Mouse (Mus musculus): ENCODE measurements at regions not wholly inside any gene's neighbourhood (a gene's known extent, or its start where the extent isn't known, plus 50 kb on each side); places are given as distances from the start of the nearest gene placed in this dataset.
"Not testable (repeated sequence)": the region's sequence is repeated elsewhere in the genome, so short reads cannot be mapped to it uniquely, and the experiment has no call there.

DNA sequence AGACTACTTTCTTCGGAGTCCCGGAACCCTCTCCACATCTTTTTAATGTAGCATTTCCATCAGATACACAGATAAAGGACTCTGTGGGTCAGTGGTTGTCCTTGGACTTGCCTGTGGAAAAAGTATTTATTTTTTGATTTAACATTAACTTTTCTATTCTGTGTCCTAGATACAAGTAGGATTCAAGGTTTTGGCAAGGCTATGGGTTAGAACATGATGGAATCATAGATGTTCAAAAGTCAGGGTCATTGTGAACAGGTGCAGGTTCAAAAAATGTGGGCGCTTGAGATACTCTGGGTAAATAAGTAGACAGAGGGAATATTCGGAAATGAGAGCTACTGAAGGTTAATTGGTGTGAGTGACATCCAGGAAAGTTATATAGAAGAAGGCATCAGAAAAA is 347.7 kb downstream of the Cypt12 start:
- no peak for DNase-seq (ENCODE audit: low read depth, low spot score)

DNA sequence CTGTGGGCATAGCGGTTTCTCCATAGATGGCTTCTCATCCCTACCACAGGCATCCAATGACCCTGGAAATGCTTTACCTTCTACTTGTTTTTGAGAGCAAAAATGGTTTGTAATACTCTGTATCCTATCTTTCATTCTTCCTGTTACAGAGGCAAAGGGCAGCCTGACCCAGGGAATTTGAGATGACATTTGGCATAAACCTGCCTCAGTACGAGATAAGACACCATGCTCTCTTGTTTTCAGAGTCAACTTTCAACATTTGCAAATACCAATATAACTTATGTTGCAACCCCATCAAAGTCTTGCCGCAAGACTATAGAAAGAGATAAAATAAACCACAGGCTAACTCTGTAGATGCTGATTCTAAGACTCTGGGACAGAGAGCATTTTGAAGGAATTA is 350.5 kb downstream of the Cypt12 start:
- DNase-seq (ENCODE audit: low read depth, low spot score) = no peak

DNA sequence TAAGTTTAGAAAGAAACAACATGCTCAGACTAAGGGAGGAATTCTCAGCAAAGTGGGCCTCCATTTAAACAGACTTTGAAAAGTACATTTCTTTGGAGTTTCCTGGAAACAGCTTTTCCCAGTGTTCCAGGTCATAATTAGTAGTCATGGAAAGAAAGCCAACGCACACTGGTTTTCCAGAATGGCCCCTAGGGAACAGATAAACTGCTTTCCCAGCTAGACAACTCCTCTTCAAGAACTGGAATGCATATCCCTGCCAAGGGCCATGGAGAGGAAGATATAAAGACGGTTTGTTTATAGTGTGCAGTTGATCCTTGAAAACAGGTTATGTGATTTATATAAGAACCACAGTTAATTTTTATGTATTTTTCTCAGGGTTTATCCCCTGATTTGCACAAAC is 351.3 kb downstream of the Cypt12 start:
- DNase-seq (ENCODE audit: low read depth, low spot score) = no peak

DNA sequence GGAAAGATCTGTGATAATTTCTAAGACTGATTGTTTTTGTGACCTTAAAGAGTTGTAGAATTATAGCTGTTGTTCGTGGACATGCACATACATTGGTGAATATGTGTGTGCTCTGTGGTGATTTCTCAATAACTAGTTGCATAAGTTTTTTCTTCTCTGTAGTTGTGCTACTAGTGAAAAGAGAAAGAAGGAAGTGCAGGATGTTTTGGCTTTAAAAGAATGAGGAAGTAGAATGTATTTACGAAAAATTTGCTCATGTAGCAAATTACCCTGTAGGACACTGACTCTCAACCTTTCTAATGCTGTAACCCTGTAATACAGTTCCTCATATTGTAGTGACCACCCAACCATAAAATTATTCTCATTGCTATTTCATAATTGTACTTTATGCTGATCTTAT is 371.2 kb downstream of the Cypt12 start:
- no peak for DNase-seq (ENCODE audit: low read depth, low spot score)

DNA sequence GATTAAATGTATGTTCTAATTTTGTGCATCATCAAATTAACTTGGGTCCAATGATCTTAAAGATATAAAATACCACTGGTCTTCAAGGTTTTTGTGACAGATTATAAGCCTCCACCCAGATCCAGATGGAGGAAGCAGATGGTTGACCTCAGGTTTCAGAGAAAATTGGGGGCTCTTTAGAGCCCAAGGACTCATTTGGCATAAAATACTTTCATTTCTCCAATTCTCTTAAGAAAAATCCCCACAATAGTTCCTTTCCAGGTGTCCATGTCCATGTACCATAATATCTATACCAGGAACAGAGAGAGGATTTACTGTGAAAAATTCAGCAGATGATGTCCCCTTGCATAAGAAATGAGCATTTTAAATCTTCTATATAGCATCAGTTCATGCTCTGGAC is 385.0 kb downstream of the Cypt12 start:
- no peak for DNase-seq (ENCODE audit: low read depth, low spot score)

DNA sequence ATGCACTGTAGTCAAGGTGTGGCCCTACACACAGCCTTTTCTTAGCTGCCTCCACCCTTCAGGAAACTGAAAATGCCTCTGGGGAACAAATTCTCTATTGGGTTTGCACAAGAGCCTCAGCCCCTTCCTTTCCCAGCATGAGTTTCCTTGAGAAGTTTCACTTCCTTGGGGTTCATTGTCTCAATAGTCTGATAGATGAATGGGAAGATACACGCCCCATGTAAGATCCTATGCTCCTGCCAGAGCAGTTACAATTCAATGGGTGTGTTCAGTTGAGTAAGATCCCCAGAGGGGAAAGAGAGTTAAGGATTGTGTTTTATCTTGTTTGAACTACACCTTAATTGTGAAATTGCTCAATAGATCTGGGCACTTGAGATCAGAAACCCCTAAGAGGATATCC is 391.0 kb downstream of the Cypt12 start:
- DNase-seq (ENCODE audit: low read depth, low spot score) = no peak

DNA sequence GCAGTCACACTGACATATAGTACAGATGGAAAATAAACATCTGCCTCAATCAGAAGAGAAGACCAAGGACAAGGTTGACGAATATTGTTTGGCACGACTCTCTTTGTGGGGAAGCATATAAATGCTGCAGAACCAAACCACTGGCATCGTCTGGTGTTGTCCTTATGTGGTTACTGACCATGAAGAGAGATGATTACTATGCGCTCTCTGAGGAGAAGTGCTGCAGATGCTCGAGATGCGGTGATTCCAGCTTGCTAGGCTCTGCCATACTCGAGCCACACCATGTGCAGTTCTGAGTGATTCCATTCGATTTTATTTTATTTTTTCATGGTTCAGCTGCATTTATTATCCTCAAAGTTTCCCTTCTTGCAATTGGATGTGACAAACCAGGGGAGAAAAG is 393.5 kb downstream of the Cypt12 start:
- DNase-seq (ENCODE audit: low read depth, low spot score) = no peak

DNA sequence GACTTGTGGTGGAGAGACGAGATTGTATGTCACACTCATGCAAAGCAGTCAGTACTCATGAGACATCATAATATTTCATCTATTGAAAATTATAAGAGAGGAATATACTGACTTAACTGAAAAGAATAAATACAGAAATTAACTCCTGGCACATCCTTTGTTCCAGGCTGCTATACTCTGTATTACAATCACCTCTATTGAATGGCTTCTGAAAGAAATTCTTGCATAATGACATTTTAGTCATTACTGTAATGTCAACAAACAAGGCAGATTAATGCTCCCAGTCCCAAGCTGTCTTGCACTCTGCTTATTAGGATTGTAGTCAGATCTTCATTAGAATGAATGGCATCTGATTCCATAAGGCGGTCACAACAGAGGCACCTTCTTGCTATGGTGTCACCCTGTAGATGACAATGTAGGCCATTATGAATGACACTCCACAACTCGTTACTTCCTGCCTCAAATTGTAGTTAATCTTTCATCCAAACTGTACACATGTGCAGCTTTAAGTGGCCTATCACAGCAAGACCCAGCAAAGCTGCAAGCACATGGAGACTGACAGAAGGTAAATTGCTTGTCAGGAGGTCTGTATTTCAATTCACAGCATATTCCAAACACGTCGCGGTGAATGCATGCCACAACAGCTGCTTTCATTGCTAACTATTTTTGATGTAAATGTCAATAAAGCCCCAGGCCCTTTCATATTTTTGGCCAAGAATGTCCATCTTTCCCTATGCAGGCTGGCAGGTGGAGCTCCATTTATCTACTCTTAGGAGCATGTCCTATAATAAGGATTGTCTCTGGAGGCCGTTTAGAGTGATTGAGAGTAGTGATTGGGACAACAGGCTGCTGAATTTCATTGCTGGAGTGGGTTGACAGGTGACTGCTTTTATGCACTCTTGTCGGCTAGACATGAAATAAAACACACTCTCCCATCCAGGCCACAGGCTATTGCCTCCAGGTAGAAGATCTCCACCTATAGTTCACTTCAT is 430.1 kb downstream of the Cypt12 start:
- no peak for DNase-seq (ENCODE audit: low read depth, low spot score)

DNA sequence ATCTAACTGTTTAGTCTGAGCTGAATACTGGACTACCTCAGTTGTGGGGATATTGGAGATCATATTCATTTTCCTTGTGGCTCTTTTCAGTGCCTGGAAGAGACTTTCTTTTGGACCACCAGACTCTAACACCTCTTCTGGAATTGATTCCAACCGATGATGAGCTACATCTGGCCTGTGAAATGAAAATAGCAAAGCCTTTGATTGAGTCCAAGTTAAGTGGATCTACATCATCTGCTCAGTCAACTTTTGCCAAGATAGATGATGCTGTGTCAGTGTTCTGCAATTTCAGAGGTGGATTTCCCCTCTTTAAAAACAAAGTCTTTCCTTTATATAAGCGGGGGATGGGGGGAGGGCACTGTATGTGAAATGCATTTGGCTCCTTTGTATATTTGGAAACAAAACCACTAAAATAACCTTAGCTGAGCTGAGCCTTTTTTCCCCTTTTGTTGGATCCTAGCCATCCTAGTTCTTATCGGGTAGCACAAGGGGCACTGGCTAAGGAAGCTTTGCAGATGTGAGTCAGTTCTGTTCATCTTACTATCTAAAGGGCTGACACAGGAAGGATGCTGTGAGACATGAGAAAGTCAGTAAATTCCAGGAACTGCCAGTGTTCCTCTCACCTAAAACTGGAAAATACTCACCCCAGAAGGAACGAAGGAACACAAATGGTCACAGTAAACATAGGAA is 473.8 kb downstream of the Cypt12 start:
- DNase-seq (ENCODE audit: low read depth, low spot score) = no peak

DNA sequence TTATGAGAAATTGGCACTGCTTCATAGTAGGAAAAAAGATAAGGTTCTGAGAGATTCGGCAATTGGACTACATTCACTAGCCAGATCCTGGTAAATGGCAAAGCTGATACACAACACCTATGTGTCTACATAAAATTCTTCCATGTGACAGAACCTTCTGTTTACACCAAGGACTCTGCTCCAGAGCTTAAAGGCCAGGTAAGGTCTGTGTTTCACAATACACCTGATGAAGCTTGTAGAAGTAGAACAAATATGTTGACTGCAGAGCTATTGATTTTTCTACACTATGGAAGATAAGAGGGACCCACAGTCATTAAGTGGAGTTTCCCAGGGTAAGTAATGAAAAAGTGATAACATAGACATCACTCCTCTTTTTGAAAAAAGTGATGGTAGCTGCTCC is 480.7 kb downstream of the Cypt12 start:
- DNase-seq (ENCODE audit: low read depth, low spot score) = no peak

DNA sequence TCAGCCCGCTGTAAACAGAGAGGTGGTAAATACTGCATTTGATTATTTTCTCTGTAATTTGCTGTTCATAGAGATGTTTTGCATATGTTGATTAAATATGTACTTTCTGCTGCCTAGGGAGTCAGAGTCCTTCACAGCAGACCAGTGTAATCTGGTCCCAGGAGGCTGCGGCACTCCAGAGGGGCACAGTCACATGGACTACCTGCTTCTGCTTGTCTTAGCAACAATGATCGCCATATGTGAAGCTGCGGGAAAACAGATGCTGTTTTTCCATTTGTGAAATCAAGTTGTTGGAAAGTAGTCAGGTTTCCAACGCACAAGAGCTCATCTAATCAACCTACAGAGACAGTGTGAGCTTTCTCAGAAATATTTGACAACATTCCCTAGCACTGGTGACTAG is 490.6 kb downstream of the Cypt12 start:
- no peak for DNase-seq (ENCODE audit: low read depth, low spot score)

DNA sequence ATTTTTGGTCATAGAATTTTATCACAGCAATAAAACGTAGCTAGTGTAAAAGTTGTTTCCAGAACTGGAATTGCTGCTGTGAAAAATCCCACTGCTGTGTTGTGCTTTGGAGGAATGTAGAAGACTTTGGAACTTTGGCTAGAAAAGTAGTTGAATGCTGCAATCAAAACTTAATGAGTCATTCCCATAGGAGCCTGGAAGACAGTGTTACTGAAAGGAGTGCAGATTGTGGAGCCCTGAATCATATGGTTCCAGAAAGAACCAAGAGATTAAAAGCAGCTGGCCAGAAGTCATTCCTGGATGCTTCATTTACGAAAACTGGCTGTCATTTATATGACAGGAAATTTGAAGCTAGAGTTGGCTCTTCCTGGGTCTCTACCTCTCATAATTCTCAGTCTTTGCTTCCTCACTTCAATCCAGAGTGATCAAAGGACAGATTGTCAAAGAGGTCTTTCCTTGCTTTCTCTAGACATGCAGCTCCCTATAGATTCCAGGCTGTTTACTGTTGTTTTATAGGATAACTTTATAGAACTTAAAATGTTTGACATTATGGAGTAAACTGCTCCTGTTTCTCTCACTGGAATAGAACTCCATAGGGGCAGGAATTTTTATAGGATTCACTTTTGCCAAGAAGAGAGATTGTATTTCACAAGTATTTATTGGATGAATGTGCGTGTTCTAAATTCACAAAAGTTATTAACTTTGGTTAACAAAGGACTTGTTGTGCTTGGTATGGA is 504.2 kb downstream of the Cypt12 start:
- no peak for DNase-seq (ENCODE audit: low read depth, low spot score)

DNA sequence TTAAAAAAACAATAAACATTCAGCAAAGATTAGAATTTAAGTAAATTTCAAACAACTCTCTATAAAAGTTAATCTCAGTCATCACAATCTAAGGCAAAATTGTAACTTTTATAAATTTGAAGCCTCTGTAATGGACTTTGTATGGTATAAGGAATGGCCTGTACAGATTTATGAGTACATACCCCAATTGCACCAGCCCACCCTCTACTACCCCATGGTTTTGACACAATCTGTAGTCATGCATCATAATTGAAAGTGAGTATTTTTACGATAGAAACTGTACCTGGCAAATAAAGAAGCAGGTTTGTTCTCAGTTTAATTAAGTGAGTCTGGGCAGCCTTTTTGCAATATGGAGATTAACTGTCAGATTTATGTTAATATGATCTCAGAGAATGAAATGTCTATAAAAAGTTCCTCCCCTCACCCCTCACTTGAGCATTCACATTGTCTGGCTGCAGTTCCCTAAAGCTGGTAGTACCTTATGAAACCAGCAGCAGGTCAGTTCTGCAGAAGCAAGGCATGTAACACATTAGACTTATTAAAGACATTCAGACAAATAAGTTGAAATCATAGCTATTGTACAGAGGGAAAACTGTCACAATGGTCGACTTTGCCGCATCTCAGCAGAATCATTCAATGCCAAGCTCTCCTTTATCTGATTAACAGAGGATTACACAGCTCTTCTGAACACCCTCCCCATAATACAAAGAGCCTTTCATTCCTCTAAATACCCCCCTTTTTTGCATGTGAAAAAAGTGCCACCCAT is 505.2 kb downstream of the Cypt12 start:
- no peak for DNase-seq (ENCODE audit: low read depth, low spot score)

DNA sequence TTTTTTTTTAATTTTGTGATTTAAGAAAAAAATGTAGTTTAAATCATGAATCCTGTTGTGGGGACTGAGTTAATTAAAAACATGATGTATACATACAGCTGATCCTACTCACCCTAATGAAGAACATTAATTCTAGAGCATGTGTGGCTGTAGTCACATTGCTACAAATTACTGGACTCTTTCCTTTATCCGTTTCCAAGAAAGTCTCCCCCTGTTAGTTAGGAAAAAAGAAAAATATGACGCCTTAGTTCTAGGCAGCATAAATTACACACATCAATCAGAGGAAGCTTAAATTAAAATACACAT is 505.7 kb downstream of the Cypt12 start:
- no peak for DNase-seq (ENCODE audit: low read depth, low spot score)

DNA sequence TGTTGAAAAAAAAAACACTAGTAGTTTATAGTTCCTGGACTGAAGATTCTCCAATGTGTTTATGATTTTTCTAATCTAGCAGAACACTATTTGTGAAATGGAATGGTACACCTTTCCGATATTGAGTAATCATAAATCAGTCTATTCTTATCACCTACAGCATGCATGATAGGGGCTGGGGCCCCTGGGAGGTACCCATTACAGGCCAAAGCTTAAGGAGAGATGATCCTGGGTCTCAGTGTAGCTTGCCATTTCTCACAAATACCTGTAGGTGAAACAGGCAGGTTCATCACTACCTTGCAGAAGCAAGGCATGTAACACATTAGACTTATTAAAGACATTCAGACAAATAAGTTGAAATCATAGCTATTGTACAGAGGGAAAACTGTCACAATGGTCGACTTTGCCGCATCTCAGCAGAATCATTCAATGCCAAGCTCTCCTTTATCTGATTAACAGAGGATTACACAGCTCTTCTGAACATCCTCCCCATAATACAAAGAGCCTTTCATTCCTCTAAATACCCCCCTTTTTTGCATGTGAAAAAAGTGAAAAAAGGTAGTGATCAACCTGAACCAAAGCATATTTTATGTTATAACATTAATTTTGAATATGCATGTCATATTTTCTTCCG is 506.5 kb downstream of the Cypt12 start:
- DNase-seq (ENCODE audit: low read depth, low spot score) = not testable (repeated sequence)

DNA sequence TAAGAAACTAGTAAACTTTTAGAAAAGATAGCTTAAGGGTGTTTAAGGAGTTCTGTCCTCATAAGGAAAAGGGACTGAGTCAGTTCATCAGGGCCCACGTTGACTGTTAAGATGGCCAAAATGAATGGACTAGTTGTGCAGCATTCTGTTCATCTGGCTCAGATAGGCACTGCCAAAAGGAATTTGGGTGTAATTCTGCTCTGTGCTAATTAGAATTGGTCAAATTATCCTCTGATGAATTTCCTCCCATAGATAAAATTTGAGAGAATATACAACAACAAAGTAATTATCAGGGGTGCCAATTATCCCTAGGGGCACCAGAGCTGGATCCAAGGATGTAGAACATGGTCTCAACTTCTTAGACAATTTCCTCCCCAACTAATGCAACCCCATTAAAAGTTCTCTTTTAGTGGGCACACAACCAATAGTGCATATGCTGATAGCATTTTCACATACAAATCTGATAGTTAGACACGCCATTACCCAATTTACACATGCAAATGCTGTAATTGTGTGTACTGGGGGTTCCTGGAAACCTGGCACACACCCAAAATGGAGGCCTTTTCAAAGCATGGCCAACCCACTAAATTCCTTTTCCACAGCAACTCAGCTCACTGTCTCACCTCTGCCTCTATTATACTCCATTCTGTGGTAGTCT is 508.0 kb downstream of the Cypt12 start:
- DNase-seq (ENCODE audit: low read depth, low spot score) = no peak

DNA sequence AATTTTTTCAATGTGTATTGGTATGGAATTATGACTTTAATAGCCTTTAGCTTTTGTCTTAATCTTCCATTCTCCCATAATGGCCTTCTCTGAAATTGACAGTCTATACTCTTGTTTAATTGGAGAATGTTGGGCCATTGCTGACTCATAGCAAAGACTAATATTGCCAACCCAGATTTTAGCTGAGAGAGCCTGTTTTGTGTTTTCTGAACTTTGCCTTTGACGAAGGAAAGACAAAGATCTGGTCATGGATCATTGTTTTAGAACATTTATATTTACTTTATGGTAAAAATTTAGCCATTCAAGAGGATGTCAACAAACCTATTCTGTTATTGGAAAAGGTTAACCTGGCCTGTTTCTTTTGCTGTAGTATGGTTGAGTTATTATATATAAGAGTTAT is 512.1 kb downstream of the Cypt12 start:
- no peak for DNase-seq (ENCODE audit: low read depth, low spot score)

DNA sequence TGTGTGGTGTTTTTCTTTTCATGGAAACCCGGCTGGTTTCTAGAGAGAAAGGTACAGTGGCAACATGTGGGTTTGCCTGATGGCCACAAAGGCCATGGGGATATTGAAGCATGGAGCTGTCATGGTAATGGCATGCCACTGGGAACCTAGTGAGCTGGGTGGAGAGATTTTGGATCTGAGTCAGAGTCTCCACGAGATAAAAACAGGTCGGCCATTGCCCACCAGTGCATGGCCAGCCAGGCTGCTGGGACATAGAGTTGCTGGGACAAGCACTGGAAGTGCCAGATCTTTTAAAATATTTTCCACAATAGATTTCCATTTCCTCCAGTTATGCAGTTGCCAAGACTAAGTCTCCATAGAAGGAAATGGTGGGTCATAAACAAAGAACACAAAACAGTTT is 523.6 kb downstream of the Cypt12 start:
- DNase-seq (ENCODE audit: low read depth, low spot score) = no peak

DNA sequence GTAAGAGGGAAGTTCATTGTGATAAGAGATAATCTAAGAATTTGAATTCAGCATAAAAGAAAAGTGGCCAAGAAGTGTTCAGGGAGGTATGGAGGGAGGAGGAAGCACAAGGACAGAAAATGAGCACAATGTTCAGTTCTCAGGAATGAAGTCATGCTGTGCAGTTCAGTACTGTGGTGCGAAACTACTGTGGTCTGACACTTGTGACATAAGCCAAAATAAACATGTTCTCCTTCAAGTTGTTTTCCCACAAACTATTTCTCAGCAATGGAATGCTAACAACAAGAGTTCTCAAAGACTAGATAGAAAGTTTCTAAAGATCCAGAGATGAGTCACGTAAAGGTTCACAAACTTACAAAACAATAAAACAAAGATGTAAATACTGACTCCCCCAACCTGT is 531.3 kb downstream of the Cypt12 start:
- DNase-seq (ENCODE audit: low read depth, low spot score) = no peak

DNA sequence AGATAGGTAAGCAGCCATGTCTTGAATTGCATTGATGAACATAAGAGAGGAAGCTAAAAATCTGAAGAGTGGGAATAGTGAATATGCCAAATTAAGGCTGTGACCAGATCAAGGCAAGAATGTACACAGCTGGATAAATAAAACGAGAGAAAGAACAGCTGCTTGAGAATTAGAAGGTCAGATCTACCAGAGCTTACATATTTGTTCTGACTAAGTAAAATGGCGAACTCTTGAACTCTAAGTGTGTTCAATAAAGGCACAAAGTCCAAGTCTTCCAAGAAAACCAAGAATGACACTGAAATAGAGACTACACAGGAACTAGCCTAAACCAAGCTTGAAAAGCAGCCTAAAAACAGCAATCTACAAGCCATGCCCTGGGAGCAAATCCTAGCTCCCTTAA is 533.8 kb downstream of the Cypt12 start:
- no peak for DNase-seq (ENCODE audit: low read depth, low spot score)

DNA sequence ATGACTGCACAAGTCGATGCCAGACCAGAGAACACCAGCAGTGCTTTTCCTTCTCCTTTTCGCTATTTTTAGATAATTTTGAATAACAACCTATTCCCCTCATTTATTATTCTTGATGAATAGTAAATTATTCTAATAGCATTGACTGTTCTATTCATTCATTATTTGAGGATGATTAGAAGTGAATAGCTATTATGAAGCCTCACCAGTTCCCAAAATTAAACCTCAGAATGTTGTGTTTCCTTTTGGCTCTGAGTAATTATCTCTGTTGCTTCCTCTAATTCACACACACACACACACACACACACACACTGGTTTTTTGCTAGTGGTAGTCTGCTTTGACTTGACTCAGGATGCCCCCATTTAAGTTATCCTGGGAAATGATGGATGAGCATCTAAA is 540.7 kb downstream of the Cypt12 start:
- DNase-seq (ENCODE audit: low read depth, low spot score) = no peak

All from retina, postnatal 7 days (tissue).